Mouse (Mus musculus): ENCODE measurements around the gene Trip4.

The Trip4 gene

GRCm38 (mm10) chr9:65908394-65909300, at the start of gene Trip4, which contains the start of gene Csnk1g1:
Gene Trip4 (minus strand): TSS chr9:65908794.
Gene Csnk1g1 (plus strand): TSS chr9:65908924.
- DNase-seq (ENCODE audit: low spot score) = peak; percentile 92

- DNase-seq (ENCODE audit: low spot score) = no peak
Observed at GRCm38 (mm10) chr9:65951082-65951587, 42.5 kb upstream of the Trip4 start.

GRCm38 (mm10) chr9:65937566-65937965, 29.0 kb upstream of the Trip4 start:
- no peak for DNase-seq (ENCODE audit: low spot score)

- no peak for DNase-seq (ENCODE audit: low spot score)
Observed at GRCm38 (mm10) chr9:65929826-65930225, 21.2 kb upstream of the Trip4 start.

GRCm38 (mm10) chr9:65928456-65928855, 19.9 kb upstream of the Trip4 start:
- DNase-seq (ENCODE audit: low spot score) = no peak

- DNase-seq (ENCODE audit: low spot score) = no peak
Observed at GRCm38 (mm10) chr9:65917015-65917414, 8.4 kb upstream of the Trip4 start.

GRCm38 (mm10) chr9:65913976-65914375, 5.4 kb upstream of the Trip4 start:
- DNase-seq (ENCODE audit: low spot score) = no peak

- no peak for DNase-seq (ENCODE audit: low spot score)
Observed at GRCm38 (mm10) chr9:65909837-65910236, 1.2 kb upstream of the Trip4 start.

GRCm38 (mm10) chr9:65909301-65909801, 757 bp upstream of the Trip4 start:
- peak; percentile 54 for DNase-seq (ENCODE audit: low spot score)

GRCm38 (mm10) chr9:65903419-65903818, 5.2 kb downstream of the Trip4 start:
- peak; percentile 12 for DNase-seq (ENCODE audit: low spot score)

- no peak for DNase-seq (ENCODE audit: low spot score)
Observed at GRCm38 (mm10) chr9:65902879-65903278, 5.7 kb downstream of the Trip4 start.

- no peak for DNase-seq (ENCODE audit: low spot score)
Observed at GRCm38 (mm10) chr9:65896977-65897376, 11.6 kb downstream of the Trip4 start.

- no peak for DNase-seq (ENCODE audit: low spot score)
Observed at GRCm38 (mm10) chr9:65891126-65891525, 17.5 kb downstream of the Trip4 start.

GRCm38 (mm10) chr9:65890143-65890628, 18.4 kb downstream of the Trip4 start, which contains the start of gene Pclaf:
Gene Pclaf (plus strand): TSS chr9:65890237.
- peak; percentile 61 for DNase-seq (ENCODE audit: low spot score)

GRCm38 (mm10) chr9:65884564-65885315, 23.9 kb downstream of the Trip4 start:
- DNase-seq (ENCODE audit: low spot score) = peak; percentile 91

GRCm38 (mm10) chr9:65859656-65860055, 48.9 kb downstream of the Trip4 start:
- no peak for DNase-seq (ENCODE audit: low spot score)

GRCm38 (mm10) chr9:65850203-65850602, 58.4 kb downstream of the Trip4 start:
- DNase-seq (ENCODE audit: low spot score) = no peak

GRCm38 (mm10) chr9:65848154-65848553, 60.4 kb downstream of the Trip4 start:
- no peak for DNase-seq (ENCODE audit: low spot score)

GRCm38 (mm10) chr9:65844421-65845165, 64.0 kb downstream of the Trip4 start:
- DNase-seq (ENCODE audit: low spot score) = no peak

- no peak for DNase-seq (ENCODE audit: low spot score)
Observed at GRCm38 (mm10) chr9:65839841-65840240, 68.8 kb downstream of the Trip4 start.

GRCm38 (mm10) chr9:65836916-65837315, 71.7 kb downstream of the Trip4 start:
- no peak for DNase-seq (ENCODE audit: low spot score)
